Mouse (Mus musculus): ENCODE data around the gene Vps4a. TPM values are rescaled to one million over a fixed set of nuclear protein-coding genes. Genes with fewer than 3 reads are reported as not detected.

Gene Vps4a
- polyA plus RNA-seq, 1 experiment = 41.0 TPM

DNA sequence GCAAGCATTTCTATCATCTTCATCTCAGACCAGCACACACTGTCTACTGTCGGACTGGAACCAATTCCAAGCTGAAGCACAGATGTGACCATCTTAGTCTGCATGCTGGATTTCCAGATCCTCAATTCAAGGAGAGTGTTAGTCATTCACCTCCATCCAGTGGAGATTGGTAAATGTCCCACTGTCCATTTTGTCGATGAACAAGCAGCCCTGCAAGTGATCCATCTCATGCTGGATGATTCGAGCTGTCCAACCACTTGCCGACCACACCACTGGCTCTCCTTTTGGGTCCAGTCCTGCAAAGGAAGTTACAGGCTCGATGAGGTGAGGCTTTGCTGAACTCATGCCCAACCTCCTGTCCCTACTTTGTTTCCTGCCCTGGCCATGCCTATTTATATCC is 16.0 kb downstream of the Vps4a start:
- peak overlapping the region; percentile 85; the same call in 1 of the 2 replicates for H3K4me3 ChIP-seq (ENCODE audit: insufficient read depth, low read length)
- peaks cover 6% of the 10 kb centered on the region for H3K4me1 ChIP-seq (ENCODE audit: control insufficient read depth, insufficient read depth, low read length)
- no peak for TF ChIP-seq POLR2A (IDR thresholded peaks at IDR 0.05; ENCODE audit: borderline replicate concordance, low read depth, low read length)
- TF ChIP-seq CTCF (IDR thresholded peaks at IDR 0.05; ENCODE audit: low read depth, low read length) = no peak
- H3K27ac ChIP-seq (ENCODE audit: insufficient read depth, low read depth, low read length) = no peak overlapping the region

DNA sequence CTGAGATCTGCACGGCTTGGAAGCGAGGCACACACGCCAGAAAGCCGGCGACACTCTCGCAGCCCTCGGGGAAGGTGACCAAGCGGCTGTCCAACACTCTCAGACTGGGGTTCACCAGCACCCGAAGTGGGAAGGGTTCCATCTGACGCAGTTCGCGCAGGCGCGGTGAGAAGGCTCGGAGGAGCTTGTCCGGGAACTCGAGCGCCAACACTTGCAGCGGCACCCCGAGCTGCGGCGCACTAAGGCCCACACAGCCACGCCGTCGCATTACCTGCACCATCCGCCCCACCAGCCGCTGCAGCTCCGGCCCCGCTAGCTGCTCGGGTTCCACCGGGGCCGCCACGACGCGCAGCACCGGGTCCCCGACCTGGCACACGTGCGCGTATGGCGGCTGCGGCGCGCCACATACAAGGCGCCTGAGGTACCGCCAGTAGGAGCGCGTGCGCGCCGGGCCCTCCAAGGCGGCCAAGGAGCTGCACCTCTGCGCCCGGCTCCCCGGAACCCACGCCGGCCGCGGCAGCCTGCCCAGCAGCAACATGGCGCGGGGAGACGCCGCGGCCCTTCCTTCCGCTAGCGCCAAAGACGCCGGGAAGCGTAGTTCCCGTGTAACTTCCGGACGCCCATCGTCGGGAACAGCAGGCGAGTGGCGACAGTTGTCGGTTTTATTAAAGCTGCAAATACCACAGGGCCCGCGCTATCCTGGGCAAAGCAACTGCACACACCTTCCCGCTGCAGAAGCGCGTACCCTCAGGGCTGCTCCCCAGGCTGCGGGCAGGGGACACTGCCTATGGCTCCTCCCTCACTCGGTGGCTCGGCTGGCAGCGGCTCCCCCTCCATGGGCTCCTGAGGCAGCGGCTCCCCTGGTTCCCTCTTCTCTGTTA is 17.3 kb downstream of the Vps4a start, which contains the start of gene Pdf:
Gene Pdf, minus strand, starts transcription at position 554 of the 881 bp plus-strand sequence.
- TF ChIP-seq CTCF (IDR thresholded peaks at IDR 0.05; ENCODE audit: low read depth, low read length) (no peak), POLR2A (IDR thresholded peaks at IDR 0.05; ENCODE audit: borderline replicate concordance, low read depth, low read length) (no peak)
- H3K27ac ChIP-seq (ENCODE audit: insufficient read depth, low read depth, low read length) = peak within 1 kb of the TSS; percentile 63
- H3K4me1 ChIP-seq (ENCODE audit: control insufficient read depth, insufficient read depth, low read length) = peaks cover 6% of the 10 kb centered on the region
- H3K4me3 ChIP-seq (ENCODE audit: insufficient read depth, low read length) = peak within 1 kb of the TSS; percentile 85

DNA sequence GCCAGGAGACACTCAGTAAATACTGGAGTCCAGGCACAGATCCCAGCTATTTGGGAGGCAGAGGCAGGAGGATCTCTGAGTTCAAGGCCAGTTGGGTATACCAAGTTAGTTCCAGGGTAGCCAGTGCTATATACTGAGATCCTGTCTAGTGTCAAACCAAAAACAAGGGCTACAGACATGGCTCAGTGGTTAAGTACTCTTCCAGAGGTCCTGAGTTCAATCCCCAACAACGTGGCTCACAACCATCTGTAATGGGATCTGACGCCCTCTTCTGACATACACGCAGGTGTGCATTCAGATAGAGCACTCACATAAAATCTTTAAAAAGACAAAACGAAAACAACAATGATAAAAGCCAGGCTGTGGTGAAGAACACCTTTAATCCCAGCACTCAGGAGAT is 18.5 kb downstream of the Vps4a start:
- H3K4me1 ChIP-seq (ENCODE audit: control insufficient read depth, insufficient read depth, low read length) = peaks cover 6% of the 10 kb centered on the region
- TF ChIP-seq POLR2A (IDR thresholded peaks at IDR 0.05; ENCODE audit: borderline replicate concordance, low read depth, low read length) = 0 out of 2 replicates have a peak, but pooled peaks have one; percentile 19
- no peak for TF ChIP-seq CTCF (IDR thresholded peaks at IDR 0.05; ENCODE audit: low read depth, low read length)

DNA sequence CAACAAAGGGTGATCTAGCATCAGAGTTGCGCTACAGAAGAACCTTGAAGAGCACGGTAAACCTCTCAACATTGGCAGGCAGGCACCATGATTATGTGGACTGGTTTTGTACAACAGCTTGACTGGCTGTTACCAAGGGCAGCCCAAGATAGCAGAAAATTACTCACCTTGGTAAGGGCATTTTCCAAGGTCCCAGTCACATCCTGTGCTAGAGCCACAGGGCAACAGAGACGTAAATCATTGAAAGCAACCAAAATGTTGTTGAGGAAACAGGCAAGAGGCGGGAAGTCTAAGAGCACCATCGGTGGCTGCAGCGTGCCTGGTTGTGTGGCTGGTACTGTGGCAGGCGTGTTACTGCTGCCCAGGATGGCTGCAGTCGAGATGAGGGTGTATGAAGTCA is 21.0 kb downstream of the Vps4a start:
- no peak for TF ChIP-seq CTCF (IDR thresholded peaks at IDR 0.05; ENCODE audit: low read depth, low read length)
- no peak for TF ChIP-seq POLR2A (IDR thresholded peaks at IDR 0.05; ENCODE audit: borderline replicate concordance, low read depth, low read length)
- H3K4me1 ChIP-seq (ENCODE audit: control insufficient read depth, insufficient read depth, low read length) = peaks cover 3% of the 10 kb centered on the region
- H3K27ac ChIP-seq (ENCODE audit: insufficient read depth, low read depth, low read length) = no peak overlapping the region
- no peak overlapping the region for H3K4me3 ChIP-seq (ENCODE audit: insufficient read depth, low read length)

More for the DNA sequence above, 18.5 kb downstream of the Vps4a start:
- Histone ChIP-seq H3K27ac (ENCODE audit: insufficient read depth, low read depth, low read length) (no peak overlapping the region), H3K4me3 (ENCODE audit: insufficient read depth, low read length) (peak overlapping the region; percentile 85)

DNA sequence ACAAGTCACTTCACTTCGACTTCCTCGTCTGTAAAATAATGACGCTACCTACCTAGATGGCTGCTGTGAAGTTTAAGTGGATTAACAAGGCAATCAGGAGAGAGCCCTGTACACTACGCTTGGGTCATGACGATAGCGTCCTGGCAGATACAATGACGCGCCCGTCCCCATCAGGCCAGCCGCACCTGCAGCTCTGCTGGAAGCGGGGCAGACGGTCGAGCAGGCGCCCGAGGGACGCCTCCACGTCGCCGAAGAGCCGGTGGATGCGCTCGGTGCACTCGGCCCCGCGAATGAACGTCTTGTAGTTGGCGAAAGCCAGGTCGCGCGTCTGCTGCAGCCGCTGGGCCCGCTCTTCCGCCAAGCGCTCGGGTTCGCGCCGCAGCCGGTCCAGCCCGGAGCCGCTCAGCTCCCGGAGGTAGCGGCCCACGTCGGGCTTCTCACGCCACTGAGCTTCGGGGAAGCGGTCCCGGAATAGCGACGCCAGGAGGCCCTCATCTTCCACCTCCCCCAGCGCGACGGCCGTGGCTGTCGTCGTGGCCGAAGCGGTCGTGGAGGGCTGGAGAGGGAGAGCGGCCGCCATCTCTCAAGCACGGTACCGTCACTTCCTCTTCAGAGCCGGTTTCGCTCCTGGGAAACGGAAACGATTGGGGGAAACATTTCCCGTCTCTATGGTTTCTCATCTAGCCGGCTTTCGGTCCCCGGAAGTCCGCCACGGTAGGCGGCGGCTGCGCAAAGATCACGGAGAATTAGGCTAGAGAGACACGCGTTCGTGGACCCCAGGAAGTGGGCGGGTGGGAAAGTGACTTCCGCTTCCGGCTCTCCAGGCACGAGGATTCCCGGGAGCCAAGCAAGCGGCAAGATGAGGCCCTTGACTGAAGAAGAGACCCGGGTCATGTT is 25.3 kb downstream of the Vps4a start, which contains the start of the genes Cog8 and Nip7:
Gene Cog8, minus strand, starts transcription at position 614 of the 897 bp plus-strand sequence.
Gene Nip7, plus strand, starts transcription at position 802 of the 897 bp plus-strand sequence.
- Histone ChIP-seq H3K27ac (ENCODE audit: insufficient read depth, low read depth, low read length) (peak within 1 kb of the TSS; percentile 69), H3K4me1 (ENCODE audit: control insufficient read depth, insufficient read depth, low read length) (peaks cover 8% of the 10 kb centered on the region)

DNA sequence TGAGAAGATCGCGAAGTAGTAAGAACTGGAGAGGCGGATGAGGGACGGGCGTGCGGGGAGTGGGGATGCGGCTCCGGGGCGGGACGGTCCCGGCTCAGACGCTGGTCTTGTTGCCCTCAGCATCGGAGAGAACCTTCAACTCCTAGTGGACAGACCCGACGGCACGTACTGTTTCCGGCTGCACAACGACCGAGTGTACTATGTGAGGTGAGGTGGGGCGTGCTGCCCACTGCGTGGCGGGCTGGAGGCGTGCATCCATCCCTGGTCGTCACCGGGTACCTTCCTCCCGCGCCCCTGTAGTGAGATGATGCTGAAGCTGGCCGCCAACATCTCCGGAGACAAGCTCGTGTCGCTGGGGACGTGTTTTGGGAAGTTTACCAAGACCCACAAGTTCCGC is 25.9 kb downstream of the Vps4a start:
- Histone ChIP-seq H3K27ac (ENCODE audit: insufficient read depth, low read depth, low read length) (peak overlapping the region; percentile 22), H3K4me3 (ENCODE audit: insufficient read depth, low read length) (peak overlapping the region; percentile 83), H3K4me1 (ENCODE audit: control insufficient read depth, insufficient read depth, low read length) (peaks cover 8% of the 10 kb centered on the region)
- no peak for TF ChIP-seq CTCF (IDR thresholded peaks at IDR 0.05; ENCODE audit: low read depth, low read length)
- no peak for TF ChIP-seq POLR2A (IDR thresholded peaks at IDR 0.05; ENCODE audit: borderline replicate concordance, low read depth, low read length)

More for the DNA sequence above, 25.3 kb downstream of the Vps4a start, which contains the start of the genes Cog8 and Nip7:
- H3K4me3 ChIP-seq (ENCODE audit: insufficient read depth, low read length) = peak within 1 kb of the TSS; percentile 94
- TF ChIP-seq CTCF (IDR thresholded peaks at IDR 0.05; ENCODE audit: low read depth, low read length) (no peak), POLR2A (IDR thresholded peaks at IDR 0.05; ENCODE audit: borderline replicate concordance, low read depth, low read length) (no peak)

DNA sequence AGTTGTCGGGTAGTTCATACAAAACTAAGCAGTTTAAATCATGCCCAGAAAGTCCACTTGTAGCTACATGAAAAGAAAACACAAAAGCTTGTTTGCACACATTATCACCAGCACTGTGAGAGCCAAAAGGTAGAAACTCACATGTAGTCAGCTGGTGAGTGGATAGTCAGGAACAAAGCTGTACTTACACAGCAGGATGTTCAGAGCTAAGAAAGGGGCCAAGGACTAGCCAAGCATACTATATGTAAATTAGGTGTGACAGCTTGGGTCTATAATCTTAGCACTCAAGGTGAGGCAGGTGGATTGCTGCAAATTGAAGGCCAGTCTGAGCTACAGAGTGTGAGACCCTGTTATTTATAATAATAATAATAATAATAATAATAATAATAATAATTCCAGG is 31.6 kb downstream of the Vps4a start:
- no peak overlapping the region for H3K27ac ChIP-seq (ENCODE audit: insufficient read depth, low read depth, low read length)
- peaks cover 8% of the 10 kb centered on the region for H3K4me1 ChIP-seq (ENCODE audit: control insufficient read depth, insufficient read depth, low read length)
- H3K4me3 ChIP-seq (ENCODE audit: insufficient read depth, low read length) = no peak overlapping the region
- no peak for TF ChIP-seq POLR2A (IDR thresholded peaks at IDR 0.05; ENCODE audit: borderline replicate concordance, low read depth, low read length)
- TF ChIP-seq CTCF (IDR thresholded peaks at IDR 0.05; ENCODE audit: low read depth, low read length) = no peak

DNA sequence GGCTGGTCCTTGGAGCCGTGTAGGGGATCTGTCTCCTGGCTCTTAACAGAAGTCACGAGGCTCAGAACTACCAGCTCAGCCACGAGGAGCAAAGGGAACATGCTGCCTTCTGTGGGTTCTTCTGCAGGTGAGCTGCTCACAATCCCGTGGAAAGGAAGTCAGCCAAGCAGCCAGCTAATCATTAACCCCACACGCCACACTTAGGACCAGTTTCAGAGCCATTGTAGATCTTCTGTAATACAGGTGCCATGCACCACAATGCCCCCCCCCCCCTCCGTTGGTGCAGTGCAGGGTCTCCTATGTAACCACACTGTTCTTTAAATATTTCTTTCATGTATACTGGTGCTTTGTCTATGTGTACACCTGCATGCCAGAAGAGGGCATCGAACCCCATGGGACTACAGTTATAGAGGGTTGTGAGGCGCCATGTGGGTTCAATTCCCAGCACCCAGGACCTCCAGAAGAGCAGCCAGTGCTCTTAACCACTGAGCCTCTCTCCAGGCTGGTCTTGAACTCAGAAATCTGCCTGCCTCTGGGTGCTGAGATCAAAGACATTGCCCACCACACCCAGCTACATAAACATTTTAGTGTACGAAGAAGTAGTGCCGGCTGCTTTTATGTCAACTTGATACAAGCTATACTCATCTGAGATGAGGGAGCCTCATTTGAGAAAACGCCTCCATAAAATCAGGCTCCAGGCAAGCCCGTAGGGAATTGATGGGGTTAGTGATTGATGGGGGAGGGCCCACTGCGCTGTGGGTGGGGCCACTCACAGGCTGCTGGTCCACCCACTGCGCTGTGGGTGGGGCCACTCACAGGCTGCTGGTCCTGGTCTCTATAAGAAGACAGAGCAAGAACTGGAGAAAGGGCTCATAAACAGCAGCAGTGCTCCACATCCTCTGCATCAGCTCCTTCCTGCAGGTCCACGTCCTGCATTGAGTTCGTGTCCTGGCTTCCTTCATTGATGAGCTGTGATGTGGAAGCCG is 34.8 kb downstream of the Vps4a start, which contains the start of gene Tmed6:
Gene Tmed6, minus strand, starts transcription at position 134 of the 986 bp plus-strand sequence.
- Histone ChIP-seq H3K4me1 (ENCODE audit: control insufficient read depth, insufficient read depth, low read length) (no peaks in the 10 kb centered on the region), H3K27ac (ENCODE audit: insufficient read depth, low read depth, low read length) (no peak within 1 kb of the TSS), H3K4me3 (ENCODE audit: insufficient read depth, low read length) (no peak within 1 kb of the TSS)
- TF ChIP-seq CTCF (IDR thresholded peaks at IDR 0.05; ENCODE audit: low read depth, low read length) (no peak), POLR2A (IDR thresholded peaks at IDR 0.05; ENCODE audit: borderline replicate concordance, low read depth, low read length) (no peak)
